Mouse (Mus musculus) CH12.LX (cell line): ENCODE measurements at regions not wholly inside any gene's neighbourhood (a gene's known extent, or its start where the extent isn't known, plus 50 kb on each side); places are given as distances from the start of the nearest gene placed in this dataset.

ENCODE experiments used
- DNase-seq: peaks from one replicate; pipeline ENCODE4 v3.0.0-alpha.2; 2013; ENCODE audit errors: extremely low read depth
- H3K27ac ChIP-seq: 2 replicates; pipeline ENCODE4 v1.5.1; 2012; ENCODE audit warnings: low read depth, mild to moderate bottlenecking, control low read depth, moderate library complexity; ENCODE audit not compliant: insufficient read depth
- H3K27me3 ChIP-seq: replicated peaks from 2 replicates; pipeline ENCODE3; 2012; ENCODE audit warnings: inconsistent platforms
- H3K36me3 ChIP-seq, 2 experiments: replicated peaks in 1 of 2; 2 replicates each; pipeline versions ENCODE3 to v1.6.1; 2012; ENCODE audit warnings: inconsistent platforms in 1 of 2, low read length in 1 of 2, mild to moderate bottlenecking in 1 of 2, mixed read lengths in 1 of 2, moderate library complexity in 1 of 2; ENCODE audit not compliant: control insufficient read depth in 1 of 2, insufficient read depth in 1 of 2
- H3K4me1 ChIP-seq, 2 experiments: 2 replicates each; pipeline ENCODE4 v1.6.1; 2012; ENCODE audit warnings: inconsistent platforms in 1 of 2, moderate library complexity in 1 of 2; ENCODE audit not compliant: insufficient read depth in 2 of 2, control insufficient read depth in 1 of 2
- H3K4me2 ChIP-seq: 2 replicates; pipeline ENCODE4 v1.6.1; 2012; ENCODE audit warnings: low read depth, mild to moderate bottlenecking, control low read depth; ENCODE audit not compliant: poor library complexity, insufficient read depth, severe bottlenecking
- H3K4me3 ChIP-seq, 3 experiments: fragments of 150-350 bp in 1 of 3; sonication (generic) in 1 of 3; replicated peaks in 1 of 3; 2 replicates each; pipeline versions ENCODE3 to v1.5.1; 2011 to 2012; ENCODE audit warnings: low read depth in 2 of 3, low read length in 2 of 3, mild to moderate bottlenecking in 2 of 3, moderate library complexity in 2 of 3, control low read depth in 1 of 3, improper control_type of control experiment in 1 of 3, inconsistent platforms in 1 of 3, mixed read lengths in 1 of 3; ENCODE audit not compliant: poor library complexity in 1 of 3
- H3K79me2 ChIP-seq: replicated peaks from 2 replicates; pipeline ENCODE4 v1.6.1; 2012; ENCODE audit warnings: mild to moderate bottlenecking, moderate library complexity; ENCODE audit not compliant: control insufficient read depth, poor library complexity, insufficient read depth, severe bottlenecking; ENCODE audit errors: extremely low read depth
- H3K9ac ChIP-seq: 2 replicates; pipeline ENCODE4 v1.6.1; 2012; ENCODE audit warnings: low read depth, mild to moderate bottlenecking, control low read depth, moderate library complexity; ENCODE audit not compliant: insufficient read depth
- H3K9me3 ChIP-seq: replicated peaks from 2 replicates; pipeline ENCODE3; 2012; ENCODE audit warnings: low read length, inconsistent platforms, mixed read lengths
- CHD1 ChIP-seq: IDR thresholded peaks from 2 replicates; pipeline ENCODE4 v1.6.1; 2012; ENCODE audit warnings: low read depth, low read length, improper control_type of control experiment, inconsistent platforms
- CHD2 ChIP-seq: IDR thresholded peaks from 2 replicates; pipeline ENCODE4 v1.6.1; 2011; ENCODE audit warnings: low read length, improper control_type of control experiment
- CTCF ChIP-seq, 2 experiments: IDR thresholded peaks in 1 of 2; conservative IDR thresholded peaks in 1 of 2; 2 replicates each; pipeline ENCODE4 v1.5.1; 2011 to 2012; ENCODE audit warnings: low read depth in 2 of 2, low read length in 2 of 2, improper control_type of control experiment in 1 of 2, inconsistent platforms in 1 of 2, mild to moderate bottlenecking in 1 of 2, moderate library complexity in 1 of 2
- ELF1 ChIP-seq: IDR thresholded peaks from 2 replicates; pipeline ENCODE4 v1.6.1; 2014; ENCODE audit warnings: low read depth, mild to moderate bottlenecking, inconsistent platforms, low read length, improper control_type of control experiment
- GABPA ChIP-seq: IDR thresholded peaks from 2 replicates; pipeline ENCODE4 v1.6.1; 2012; ENCODE audit warnings: low read depth, low read length, improper control_type of control experiment, inconsistent platforms; ENCODE audit not compliant: insufficient replicate concordance
- HCFC1 ChIP-seq: IDR thresholded peaks from 2 replicates; pipeline ENCODE4 v1.6.1; 2012; ENCODE audit warnings: low read depth, mild to moderate bottlenecking, inconsistent platforms, low read length, improper control_type of control experiment
- IRF4 ChIP-seq: IDR thresholded peaks from 2 replicates; pipeline ENCODE4 v1.6.1; 2014; ENCODE audit warnings: low read depth, mild to moderate bottlenecking, inconsistent platforms, low read length, improper control_type of control experiment
- JUN ChIP-seq: IDR thresholded peaks from 2 replicates; pipeline ENCODE4 v1.6.1; 2011; ENCODE audit warnings: low read depth, mild to moderate bottlenecking, low read length, improper control_type of control experiment, moderate library complexity; ENCODE audit not compliant: insufficient read depth
- JUND ChIP-seq: conservative IDR thresholded peaks from 2 replicates; pipeline ENCODE4 v1.6.1; 2011; ENCODE audit warnings: low read depth, low read length, improper control_type of control experiment
- KAT2A ChIP-seq: IDR thresholded peaks from 2 replicates; pipeline ENCODE4 v1.6.1; 2012; ENCODE audit warnings: low read length, improper control_type of control experiment, inconsistent platforms; ENCODE audit not compliant: insufficient replicate concordance
- MAX ChIP-seq: IDR thresholded peaks from 2 replicates; pipeline ENCODE4 v1.6.1; 2011; ENCODE audit warnings: low read length, improper control_type of control experiment
- MAZ ChIP-seq: IDR thresholded peaks from 2 replicates; pipeline ENCODE4 v1.6.1; 2012; ENCODE audit warnings: low read depth, mild to moderate bottlenecking, inconsistent platforms, low read length, improper control_type of control experiment, moderate library complexity
- MEF2A ChIP-seq: IDR thresholded peaks from 2 replicates; pipeline ENCODE4 v1.6.1; 2014; ENCODE audit warnings: low read depth, mild to moderate bottlenecking, inconsistent platforms, low read length, improper control_type of control experiment, borderline replicate concordance
- MXI1 ChIP-seq: IDR thresholded peaks from 2 replicates; pipeline ENCODE4 v1.6.1; 2011; ENCODE audit warnings: mild to moderate bottlenecking, low read depth, low read length, improper control_type of control experiment
- MYC ChIP-seq: IDR thresholded peaks from 2 replicates; pipeline ENCODE4 v1.6.1; 2011; ENCODE audit warnings: low read depth, mild to moderate bottlenecking, improper control_type of control experiment, low read length
- NELFE ChIP-seq: IDR thresholded peaks from 2 replicates; pipeline ENCODE4 v1.6.1; 2011; ENCODE audit warnings: low read depth, low read length, improper control_type of control experiment
- PAX5 ChIP-seq: IDR thresholded peaks from 2 replicates; pipeline ENCODE4 v1.6.1; 2012; ENCODE audit warnings: low read length, inconsistent platforms, mixed read lengths
- RAD21 ChIP-seq: IDR thresholded peaks from 2 replicates; pipeline ENCODE4 v1.6.1; 2011; ENCODE audit warnings: low read depth, mild to moderate bottlenecking, low read length, improper control_type of control experiment, moderate library complexity
- SIN3A ChIP-seq: IDR thresholded peaks from 2 replicates; pipeline ENCODE4 v1.6.1; 2012; ENCODE audit warnings: low read length, improper control_type of control experiment, inconsistent platforms
- SMC3 ChIP-seq: IDR thresholded peaks from 2 replicates; pipeline ENCODE4 v1.6.1; 2011; ENCODE audit warnings: low read depth, low read length, improper control_type of control experiment
- TBP ChIP-seq: conservative IDR thresholded peaks from 2 replicates; pipeline ENCODE4 v1.6.1; 2011; ENCODE audit warnings: low read depth, low read length, improper control_type of control experiment
- TCF12 ChIP-seq: IDR thresholded peaks from 2 replicates; pipeline ENCODE4 v1.6.1; 2014; ENCODE audit warnings: low read depth, mild to moderate bottlenecking, inconsistent platforms, low read length, improper control_type of control experiment
- UBTF ChIP-seq: IDR thresholded peaks from 2 replicates; pipeline ENCODE4 v1.6.1; 2012; ENCODE audit warnings: low read depth, mild to moderate bottlenecking, inconsistent platforms, low read length, improper control_type of control experiment, moderate library complexity
- USF1 ChIP-seq: IDR thresholded peaks from 2 replicates; pipeline ENCODE4 v1.6.1; 2014; ENCODE audit warnings: low read depth, mild to moderate bottlenecking, inconsistent platforms, low read length, improper control_type of control experiment
- USF2 ChIP-seq: conservative IDR thresholded peaks from 2 replicates; pipeline ENCODE4 v1.6.1; 2011; ENCODE audit warnings: low read depth, low read length, improper control_type of control experiment
- ZC3H11A ChIP-seq: IDR thresholded peaks from 2 replicates; pipeline ENCODE4 v1.6.1; 2012; ENCODE audit warnings: low read depth, mild to moderate bottlenecking, inconsistent platforms, low read length, improper control_type of control experiment
- ZKSCAN1 ChIP-seq: IDR thresholded peaks from 2 replicates; pipeline ENCODE4 v1.6.1; 2012; ENCODE audit warnings: low read depth, inconsistent platforms, low read length, improper control_type of control experiment, borderline replicate concordance
- ZMIZ1 ChIP-seq: IDR thresholded peaks from 2 replicates; pipeline ENCODE4 v1.6.1; 2012; ENCODE audit warnings: low read depth, mild to moderate bottlenecking, inconsistent platforms, low read length, improper control_type of control experiment
- dilution Hi-C: fragments of 300-500 bp; cut with MboI; formaldehyde crosslinking; loops from 2 replicates; pipeline ENCODE4 v1.14.3; 2020; ENCODE audit warnings: low sequenced_read_pairs; ENCODE audit not compliant: extremely low pct_unique_long_range_greater_than_20kb, extremely low pct_ligation_motif_present
- in situ Hi-C: fragments of 300-500 bp; cut with MboI; formaldehyde crosslinking; loops from 3 replicates; pipeline ENCODE4 v1.14.3; 2019; ENCODE audit warnings: low sequenced_read_pairs, low pct_ligation_motif_present, low pct_unique_long_range_greater_than_20kb, mixed read lengths

- no peak for TF ChIP-seq TBP
- no peak for TF ChIP-seq ZC3H11A
- no peak for TF ChIP-seq MYC
- TF ChIP-seq JUND = no peak
- TF ChIP-seq HCFC1 = no peak
- TF ChIP-seq MXI1 = no peak
- TF ChIP-seq MAZ = 0 out of 2 replicates have a peak, but pooled peaks have one; percentile 32
- TF ChIP-seq ELF1 = peak; percentile 9; the same call in 1 of the 2 replicates
- 0 out of 2 replicates have a peak, but pooled peaks have one; percentile 11 for TF ChIP-seq IRF4
- TF ChIP-seq UBTF = no peak
- TF ChIP-seq CHD2 = peak; percentile 76
- TF ChIP-seq KAT2A = no peak
- no peak for TF ChIP-seq CTCF (conservative IDR thresholded peaks at IDR 0.05 in 1 of 2, IDR thresholded peaks at IDR 0.05 in 1 of 2; ENCODE audit: low read depth in 2 of 2, low read length in 2 of 2)
- TF ChIP-seq USF2 = no peak
Observed at GRCm38 (mm10) chr8:33985430-33985977, 126.0 kb downstream of the Gm10131 start (continued).

GRCm38 (mm10) chr8:33981629-33982028 lies 129.9 kb downstream of the Gm10131 start:
- no peaks in the 10 kb centered on the region for H3K36me3 ChIP-seq
- H3K79me2 ChIP-seq = no peaks in the 10 kb centered on the region
- no peak overlapping the region for H3K4me3 ChIP-seq
- no peak overlapping the region for H3K9ac ChIP-seq
- no peak overlapping the region for H3K4me2 ChIP-seq
- H3K27me3 ChIP-seq = no peaks in the 10 kb centered on the region
- peaks cover 2 to 32% of the 10 kb centered on the region in 2 experiments; a peak in 3 of 4 replicates for H3K4me1 ChIP-seq
- dilution Hi-C loops (no loop called here), in situ Hi-C loops (no loop called here)
- DNase-seq = peak; percentile 62
- TF ChIP-seq CHD1 (no peak), SMC3 (peak; percentile 30), USF2 (no peak), PAX5 (no peak), KAT2A (no peak), IRF4 (no peak), MEF2A (no peak), CTCF (conservative IDR thresholded peaks at IDR 0.05 in 1 of 2, IDR thresholded peaks at IDR 0.05 in 1 of 2; ENCODE audit: low read depth in 2 of 2, low read length in 2 of 2) (peak; percentile 40 to 57; a peak in 3 of 4 replicates), MAZ (no peak), HCFC1 (no peak), NELFE (no peak), MYC (no peak), ZC3H11A (no peak), MAX (no peak), ELF1 (0 out of 2 replicates have a peak, but pooled peaks have one; percentile 28), JUN (no peak), RAD21 (peak; percentile 6), MXI1 (no peak), GABPA (no peak), TCF12 (no peak), JUND (no peak), SIN3A (no peak), USF1 (no peak), ZKSCAN1 (no peak), ZMIZ1 (no peak)
- no peaks in the 10 kb centered on the region for H3K9me3 ChIP-seq
- H3K27ac ChIP-seq = no peak overlapping the region
